Mouse (Mus musculus) layer of hippocampus, adult 11-12 months (tissue): Measurements from ENCODE around the gene Cul4a.
A peak's percentile ranks its signal among the peaks of the same experiment; 100 is the strongest.

ENCODE experiments used
- DNase-seq: peaks from one replicate; pipeline ENCODE4 v3.0.0; 2022; ENCODE audit warnings: low spot score

Gene Cul4a

GRCm38 (mm10) chr8:13139641-13140182, 34.3 kb downstream of the Cul4a start:
- DNase-seq = no peak

GRCm38 (mm10) chr8:13141681-13142080, 36.3 kb downstream of the Cul4a start:
- no peak for DNase-seq

- DNase-seq = no peak
These were observed 43.1 kb downstream of the Cul4a start for GRCm38 (mm10) chr8:13148476-13148875.

GRCm38 (mm10) chr8:13149287-13149686, 43.9 kb downstream of the Cul4a start:
- no peak for DNase-seq

GRCm38 (mm10) chr8:13149866-13150265, 44.4 kb downstream of the Cul4a start:
- no peak for DNase-seq

GRCm38 (mm10) chr8:13150929-13151328, 45.5 kb downstream of the Cul4a start:
- no peak for DNase-seq

GRCm38 (mm10) chr8:13154099-13154498, 48.7 kb downstream of the Cul4a start:
- DNase-seq = no peak

GRCm38 (mm10) chr8:13155358-13155757, 49.9 kb downstream of the Cul4a start:
- no peak for DNase-seq

- DNase-seq = no peak
These were observed 51.1 kb downstream of the Cul4a start for GRCm38 (mm10) chr8:13156327-13157097.

- DNase-seq = peak; percentile 100
These were observed 53.4 kb downstream of the Cul4a start, which contains the start of gene Lamp1 for GRCm38 (mm10) chr8:13158718-13159376. TSS of gene Lamp1 (plus strand) at chr8:13159161.

GRCm38 (mm10) chr8:13159377-13159881, 54.0 kb downstream of the Cul4a start:
- DNase-seq = no peak

- DNase-seq = no peak
These were observed 55.3 kb downstream of the Cul4a start for GRCm38 (mm10) chr8:13160691-13161090.

- DNase-seq = no peak
These were observed 56.7 kb downstream of the Cul4a start for GRCm38 (mm10) chr8:13162098-13162497.

GRCm38 (mm10) chr8:13163563-13163962, 58.1 kb downstream of the Cul4a start:
- DNase-seq = no peak

- DNase-seq = no peak
These were observed 58.9 kb downstream of the Cul4a start for GRCm38 (mm10) chr8:13164361-13164760.

- no peak for DNase-seq
These were observed 65.1 kb downstream of the Cul4a start for GRCm38 (mm10) chr8:13170510-13170909.

- no peak for DNase-seq
These were observed 68.9 kb downstream of the Cul4a start for GRCm38 (mm10) chr8:13174305-13174704.

- DNase-seq = no peak
These were observed 69.4 kb downstream of the Cul4a start for GRCm38 (mm10) chr8:13174811-13175210.

- DNase-seq = no peak
These were observed 70.2 kb downstream of the Cul4a start for GRCm38 (mm10) chr8:13175650-13176049.

GRCm38 (mm10) chr8:13177173-13177852, 71.9 kb downstream of the Cul4a start:
- no peak for DNase-seq

GRCm38 (mm10) chr8:13178137-13178536, 72.7 kb downstream of the Cul4a start:
- DNase-seq = no peak

GRCm38 (mm10) chr8:13179482-13179881, 74.1 kb downstream of the Cul4a start:
- no peak for DNase-seq
